Mouse (Mus musculus): ENCODE measurements around the gene Zpbp2. TPM values are rescaled to one million over a fixed set of nuclear protein-coding genes. Genes with fewer than 3 reads are reported as not detected.

The Zpbp2 gene
- total RNA-seq (2021): not detected
- long read RNA-seq, experiment 1: 0 reads
- long read RNA-seq, experiment 2: 0 reads

GRCm38 (mm10) chr11:98550975-98551828 is at the start of gene Zpbp2:
Gene Zpbp2, plus strand, starts transcription at chr11:98551097.
- DNase-seq (ENCODE audit: low spot score in 2 of 2): peak; percentile 60 to 85

- DNase-seq (ENCODE audit: low spot score in 2 of 2): no peak
These were observed 46.0 kb upstream of the Zpbp2 start for GRCm38 (mm10) chr11:98504926-98505325.

- peak; percentile 18 to 68 for DNase-seq (ENCODE audit: low spot score in 2 of 2)
These were observed 41.5 kb upstream of the Zpbp2 start for GRCm38 (mm10) chr11:98509434-98509833.

- no peak for DNase-seq (ENCODE audit: low spot score in 2 of 2)
These were observed 40.8 kb upstream of the Zpbp2 start for GRCm38 (mm10) chr11:98510125-98510524.

- DNase-seq (ENCODE audit: low spot score in 2 of 2): no peak
These were observed 38.0 kb upstream of the Zpbp2 start for GRCm38 (mm10) chr11:98512881-98513280.

GRCm38 (mm10) chr11:98513356-98513936 is 37.5 kb upstream of the Zpbp2 start:
- no peak for DNase-seq (ENCODE audit: low spot score in 2 of 2)

GRCm38 (mm10) chr11:98520468-98520867 is 30.4 kb upstream of the Zpbp2 start:
- DNase-seq (ENCODE audit: low spot score in 2 of 2): no peak

GRCm38 (mm10) chr11:98525140-98525539 is 25.8 kb upstream of the Zpbp2 start:
- DNase-seq (ENCODE audit: low spot score in 2 of 2): no peak

- DNase-seq (ENCODE audit: low spot score in 2 of 2): no peak
These were observed 24.0 kb upstream of the Zpbp2 start for GRCm38 (mm10) chr11:98526824-98527461.

GRCm38 (mm10) chr11:98537480-98538034 is 13.3 kb upstream of the Zpbp2 start:
- no peak for DNase-seq (ENCODE audit: low spot score in 2 of 2)

- no peak for DNase-seq (ENCODE audit: low spot score in 2 of 2)
These were observed 10.6 kb upstream of the Zpbp2 start for GRCm38 (mm10) chr11:98540319-98540718.

GRCm38 (mm10) chr11:98542553-98542952 is 8.3 kb upstream of the Zpbp2 start:
- no peak for DNase-seq (ENCODE audit: low spot score in 2 of 2)

GRCm38 (mm10) chr11:98543414-98543813 is 7.5 kb upstream of the Zpbp2 start:
- DNase-seq (ENCODE audit: low spot score in 2 of 2): no peak

GRCm38 (mm10) chr11:98544890-98545677 is 5.8 kb upstream of the Zpbp2 start:
- no peak for DNase-seq (ENCODE audit: low spot score in 2 of 2)

- DNase-seq (ENCODE audit: low spot score in 2 of 2): peak in 1 of 2 experiments; percentile 18
These were observed 5.1 kb upstream of the Zpbp2 start, which contains the start of gene Ikzf3 for GRCm38 (mm10) chr11:98545711-98546231. Gene Ikzf3, minus strand, starts transcription at chr11:98546031.

- DNase-seq (ENCODE audit: low spot score in 2 of 2): no peak
These were observed 4.2 kb upstream of the Zpbp2 start for GRCm38 (mm10) chr11:98546529-98547307.

GRCm38 (mm10) chr11:98547308-98547693 is 3.6 kb upstream of the Zpbp2 start:
- DNase-seq (ENCODE audit: low spot score in 2 of 2): no peak

GRCm38 (mm10) chr11:98549363-98549762 is 1.5 kb upstream of the Zpbp2 start:
- no peak for DNase-seq (ENCODE audit: low spot score in 2 of 2)

GRCm38 (mm10) chr11:98550311-98550974 is 454 bp upstream of the Zpbp2 start:
- DNase-seq (ENCODE audit: low spot score in 2 of 2): no peak
